ENCODE assay signal across 18 mouse cellular contexts in genomic region chr2:69820201-69820600, GRCm38 (mm10). TPM values are rescaled to one million over a fixed set of nuclear protein-coding genes. Genes with fewer than 3 reads are reported as not detected.
"Had no signal": no experiment of that assay in that cellular context is flagged by ENCODE, and none has a peak within 500 bp of the region (broad histone marks: within the 10 kb centered on the region; RNA-seq: fewer than 3 reads in every experiment).

No protein-coding gene starts in this region.

- ATAC-seq: inflammation-experienced regulatory T-cells, adult 6 months; intestine, postnatal 0 days; midbrain, embryonic 13.5 days had no signal

- H3K27ac ChIP-seq: limb, embryonic 12.5 days; lung, embryonic 15.5 days; midbrain, embryonic 13.5 days; neural tube, embryonic 15.5 days had no signal

- H3K36me3 ChIP-seq: lung, embryonic 15.5 days; midbrain, embryonic 13.5 days had no signal

- DNase-seq: kidney, adult 8-10 months; kidney, postnatal 25 days; layer of hippocampus, adult 9-11 months; layer of hippocampus, postnatal 36 days; lung, postnatal 14 days; right cerebral cortex, adult 18-20 months; right cerebral cortex, postnatal 25 days; thymus, adult 2 months; thymus, postnatal 36 days had no signal

- H3K27me3 ChIP-seq: limb, embryonic 12.5 days; lung, embryonic 15.5 days; midbrain, embryonic 13.5 days; neural tube, embryonic 15.5 days had no signal

- H3K9ac ChIP-seq: limb, embryonic 12.5 days; lung, embryonic 15.5 days; midbrain, embryonic 13.5 days; neural tube, embryonic 15.5 days had no signal

- H3K4me3 ChIP-seq: limb, embryonic 12.5 days; lung, embryonic 15.5 days; midbrain, embryonic 13.5 days; myocyte; neural tube, embryonic 15.5 days had no signal

- H3K4me2 ChIP-seq: limb, embryonic 12.5 days; lung, embryonic 15.5 days; midbrain, embryonic 13.5 days; neural tube, embryonic 15.5 days had no signal

- H3K9me3 ChIP-seq: limb, embryonic 12.5 days; lung, embryonic 15.5 days; midbrain, embryonic 13.5 days; neural tube, embryonic 15.5 days had no signal

RNA-seq across cellular contexts. Expression of gene Ccdc173, which starts 30.8 kb away (rescaled TPM):
- polyA plus RNA-seq: liver, adult 2 months; small intestine, adult 2 months had no signal
